Mouse (Mus musculus): ENCODE measurements at regions not wholly inside any gene's neighbourhood (a gene's known extent, or its start where the extent isn't known, plus 50 kb on each side); places are given as distances from the start of the nearest gene placed in this dataset.

- H3K9me3 ChIP-seq (ENCODE audit: low read length), result no peaks in the 10 kb centered on the region
- no peak overlapping the region for H3K9ac ChIP-seq (replicated peaks; ENCODE audit: low read depth)
- TF ChIP-seq EP300 (IDR thresholded peaks at IDR 0.05), result 0 out of 2 replicates have a peak, but pooled peaks have one; percentile 8
- no peak for TF ChIP-seq CTCF (IDR thresholded peaks at IDR 0.05)
- 49% methylated on average over 4 of the region's 4 CpGs for WGBS
- DNase-seq (ENCODE audit: low spot score) (no peak), ATAC-seq (peak; percentile 19; the same call in 1 of the 2 replicates)
- no peak overlapping the region for H3K27ac ChIP-seq (ENCODE audit: low read length)
- no peak overlapping the region for H3K4me2 ChIP-seq (replicated peaks; ENCODE audit: low read depth, low read length)
- H3K36me3 ChIP-seq (ENCODE audit: insufficient read depth, low read length), result no peaks in the 10 kb centered on the region
- no peaks in the 10 kb centered on the region for H3K4me1 ChIP-seq (ENCODE audit: insufficient read depth, low read depth, low read length)
- H3K4me3 ChIP-seq (ENCODE audit: low read depth, low read length), result no peak overlapping the region
- no peaks in the 10 kb centered on the region for H3K27me3 ChIP-seq (replicated peaks; ENCODE audit: insufficient read depth, low read length)
Observed at GRCm38 (mm10) chr1:138343451-138343850, 69.9 kb downstream of the Atp6v1g3 start.

DNA sequence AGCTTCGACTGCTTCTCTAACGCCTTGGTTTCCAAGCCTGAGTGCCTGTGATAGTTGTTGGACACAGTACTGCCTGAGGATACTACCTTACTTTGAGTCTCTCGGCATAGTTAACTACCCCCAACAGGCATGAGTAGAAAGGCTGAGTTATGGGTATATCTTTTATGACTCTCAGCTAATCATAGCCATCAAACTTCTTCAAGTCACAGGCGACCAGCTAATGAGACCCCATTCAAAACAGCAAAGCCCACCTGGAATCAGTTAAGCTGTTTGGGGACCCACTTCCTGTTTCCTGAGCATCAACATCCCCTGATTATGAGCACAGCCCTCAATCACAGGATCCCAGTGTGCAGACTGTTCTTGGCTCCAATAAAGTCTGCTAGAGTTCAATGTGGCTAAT, 71.4 kb downstream of the Atp6v1g3 start:
- no peak for TF ChIP-seq EP300 (IDR thresholded peaks at IDR 0.05)
- no peak for TF ChIP-seq CTCF (IDR thresholded peaks at IDR 0.05)
- Histone ChIP-seq H3K27me3 (replicated peaks; ENCODE audit: insufficient read depth, low read length) (no peaks in the 10 kb centered on the region), H3K36me3 (ENCODE audit: insufficient read depth, low read length) (no peaks in the 10 kb centered on the region), H3K4me1 (ENCODE audit: insufficient read depth, low read depth, low read length) (no peaks in the 10 kb centered on the region), H3K9ac (replicated peaks; ENCODE audit: low read depth) (no peak overlapping the region), H3K9me3 (ENCODE audit: low read length) (no peaks in the 10 kb centered on the region), H3K4me3 (ENCODE audit: low read depth, low read length) (no peak overlapping the region), H3K4me2 (replicated peaks; ENCODE audit: low read depth, low read length) (no peak overlapping the region), H3K27ac (ENCODE audit: low read length) (no peak overlapping the region)
- WGBS, result 84% methylated on average over 4 of the region's 4 CpGs
- no peak for ATAC-seq
- DNase-seq (ENCODE audit: low spot score), result no peak

DNA sequence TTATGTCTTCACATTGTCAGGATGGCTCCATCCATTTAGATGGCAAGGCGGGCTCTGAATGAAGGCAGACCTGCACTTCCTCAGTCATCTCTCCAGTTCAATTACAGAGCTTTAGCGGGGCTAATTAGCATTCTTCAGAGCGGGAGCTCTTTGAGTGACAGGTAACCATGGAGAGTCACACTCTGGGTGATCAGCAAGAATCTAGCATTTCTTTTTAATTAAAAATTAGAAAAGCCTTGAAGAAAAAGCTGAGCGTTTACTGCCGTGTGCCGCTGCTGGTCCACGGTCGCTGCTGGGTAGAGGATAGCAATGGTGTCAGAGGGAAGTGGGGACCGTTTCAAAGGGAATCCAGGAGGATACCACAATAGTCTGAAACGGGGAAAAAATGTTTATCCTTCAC, 72.5 kb downstream of the Atp6v1g3 start:
- TF ChIP-seq EP300 (IDR thresholded peaks at IDR 0.05) (no peak), CTCF (IDR thresholded peaks at IDR 0.05) (no peak)
- Histone ChIP-seq H3K4me2 (replicated peaks; ENCODE audit: low read depth, low read length) (no peak overlapping the region), H3K9ac (replicated peaks; ENCODE audit: low read depth) (no peak overlapping the region), H3K27ac (ENCODE audit: low read length) (no peak overlapping the region), H3K4me1 (ENCODE audit: insufficient read depth, low read depth, low read length) (no peaks in the 10 kb centered on the region), H3K36me3 (ENCODE audit: insufficient read depth, low read length) (no peaks in the 10 kb centered on the region), H3K4me3 (ENCODE audit: low read depth, low read length) (no peak overlapping the region), H3K9me3 (ENCODE audit: low read length) (no peaks in the 10 kb centered on the region), H3K27me3 (replicated peaks; ENCODE audit: insufficient read depth, low read length) (no peaks in the 10 kb centered on the region)
- no peak for ATAC-seq
- 62% methylated on average over 10 of the region's 10 CpGs for WGBS
- no peak for DNase-seq (ENCODE audit: low spot score)

DNA sequence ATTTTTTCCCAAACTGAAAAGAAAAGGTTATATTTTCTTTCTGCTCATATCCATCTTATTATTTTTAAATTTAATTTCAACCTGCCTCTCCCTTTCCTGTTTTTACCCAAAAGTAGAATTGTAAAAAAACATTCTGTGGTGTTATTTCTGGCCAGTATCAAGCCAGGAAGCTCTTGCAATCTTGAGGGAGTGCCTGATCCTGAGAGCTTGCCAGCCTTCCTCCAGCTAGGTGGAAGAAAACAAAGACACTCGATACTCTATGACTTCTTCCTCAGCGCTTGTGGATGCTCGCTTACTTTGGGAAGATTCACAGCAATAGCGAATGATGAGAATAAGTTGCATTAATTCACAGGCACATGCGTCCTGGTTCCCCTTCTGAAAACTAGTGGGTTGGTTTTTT, 73.4 kb downstream of the Atp6v1g3 start:
- H3K9ac ChIP-seq (replicated peaks; ENCODE audit: low read depth), result no peak overlapping the region
- 74% methylated on average over 5 of the region's 5 CpGs for WGBS
- H3K4me3 ChIP-seq (ENCODE audit: low read depth, low read length), result no peak overlapping the region
- no peak for ATAC-seq
- H3K4me2 ChIP-seq (replicated peaks; ENCODE audit: low read depth, low read length), result no peak overlapping the region
- H3K27me3 ChIP-seq (replicated peaks; ENCODE audit: insufficient read depth, low read length), result no peaks in the 10 kb centered on the region
- DNase-seq (ENCODE audit: low spot score), result no peak
- no peak overlapping the region for H3K27ac ChIP-seq (ENCODE audit: low read length)
- TF ChIP-seq CTCF (IDR thresholded peaks at IDR 0.05), result no peak
- TF ChIP-seq EP300 (IDR thresholded peaks at IDR 0.05), result no peak
- no peaks in the 10 kb centered on the region for H3K9me3 ChIP-seq (ENCODE audit: low read length)
- no peaks in the 10 kb centered on the region for H3K4me1 ChIP-seq (ENCODE audit: insufficient read depth, low read depth, low read length)
- H3K36me3 ChIP-seq (ENCODE audit: insufficient read depth, low read length), result no peaks in the 10 kb centered on the region

- no peaks in the 10 kb centered on the region for H3K4me1 ChIP-seq (ENCODE audit: insufficient read depth, low read depth, low read length)
- H3K9ac ChIP-seq (replicated peaks; ENCODE audit: low read depth), result no peak overlapping the region
- no peaks in the 10 kb centered on the region for H3K9me3 ChIP-seq (ENCODE audit: low read length)
- peak; percentile 52 for DNase-seq (ENCODE audit: low spot score)
- no peaks in the 10 kb centered on the region for H3K36me3 ChIP-seq (ENCODE audit: insufficient read depth, low read length)
- H3K4me2 ChIP-seq (replicated peaks; ENCODE audit: low read depth, low read length), result no peak overlapping the region
- TF ChIP-seq CTCF (IDR thresholded peaks at IDR 0.05), result no peak
- no peak for TF ChIP-seq EP300 (IDR thresholded peaks at IDR 0.05)
- H3K4me3 ChIP-seq (ENCODE audit: low read depth, low read length), result no peak overlapping the region
- no peak overlapping the region for H3K27ac ChIP-seq (ENCODE audit: low read length)
- 51% methylated on average over 6 of the region's 6 CpGs for WGBS
- H3K27me3 ChIP-seq (replicated peaks; ENCODE audit: insufficient read depth, low read length), result no peaks in the 10 kb centered on the region
- ATAC-seq, result peak; percentile 44; the same call in 1 of the 2 replicates
Observed at GRCm38 (mm10) chr1:138348447-138348846, 74.9 kb downstream of the Atp6v1g3 start.

- ATAC-seq (no peak), DNase-seq (ENCODE audit: low spot score) (no peak)
- H3K9ac ChIP-seq (replicated peaks; ENCODE audit: low read depth), result no peak overlapping the region
- H3K27ac ChIP-seq (ENCODE audit: low read length), result no peak overlapping the region
- no peaks in the 10 kb centered on the region for H3K36me3 ChIP-seq (ENCODE audit: insufficient read depth, low read length)
- no peaks in the 10 kb centered on the region for H3K9me3 ChIP-seq (ENCODE audit: low read length)
- H3K4me3 ChIP-seq (ENCODE audit: low read depth, low read length), result no peak overlapping the region
- no peaks in the 10 kb centered on the region for H3K27me3 ChIP-seq (replicated peaks; ENCODE audit: insufficient read depth, low read length)
- H3K4me2 ChIP-seq (replicated peaks; ENCODE audit: low read depth, low read length), result no peak overlapping the region
- no peaks in the 10 kb centered on the region for H3K4me1 ChIP-seq (ENCODE audit: insufficient read depth, low read depth, low read length)
- 62% methylated on average over 2 of the region's 2 CpGs for WGBS
- TF ChIP-seq EP300 (IDR thresholded peaks at IDR 0.05), result no peak
- no peak for TF ChIP-seq CTCF (IDR thresholded peaks at IDR 0.05)
Observed at GRCm38 (mm10) chr1:138349099-138349498, 75.6 kb downstream of the Atp6v1g3 start.

DNA sequence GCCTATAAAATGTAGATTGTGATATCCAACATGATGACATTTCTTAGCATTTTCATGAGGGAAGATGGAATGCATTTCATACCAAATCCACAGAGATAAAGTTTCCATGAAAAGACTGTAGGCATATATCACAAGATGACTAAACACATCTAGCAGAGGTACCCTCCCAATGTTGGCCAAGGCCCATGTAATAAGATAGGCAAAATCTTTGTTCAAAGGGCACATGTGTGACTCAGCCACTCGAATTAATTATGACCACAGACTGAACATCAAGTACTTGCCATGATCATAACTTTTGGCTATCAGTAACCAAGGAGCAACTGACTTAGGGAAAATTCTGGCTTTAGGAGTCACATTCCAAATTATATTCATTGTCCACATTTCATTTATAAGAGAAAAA, 82.9 kb downstream of the Atp6v1g3 start:
- no peaks in the 10 kb centered on the region for H3K4me1 ChIP-seq (ENCODE audit: insufficient read depth, low read depth, low read length)

More for the DNA sequence above, 82.9 kb downstream of the Atp6v1g3 start:
- ATAC-seq, result no peak
- DNase-seq (ENCODE audit: low spot score), result no peak
- Histone ChIP-seq H3K27me3 (replicated peaks; ENCODE audit: insufficient read depth, low read length) (no peaks in the 10 kb centered on the region), H3K4me3 (ENCODE audit: low read depth, low read length) (no peak overlapping the region), H3K36me3 (ENCODE audit: insufficient read depth, low read length) (no peaks in the 10 kb centered on the region), H3K9me3 (ENCODE audit: low read length) (no peaks in the 10 kb centered on the region), H3K4me2 (replicated peaks; ENCODE audit: low read depth, low read length) (no peak overlapping the region), H3K9ac (replicated peaks; ENCODE audit: low read depth) (no peak overlapping the region), H3K27ac (ENCODE audit: low read length) (no peak overlapping the region)
- no peak for TF ChIP-seq EP300 (IDR thresholded peaks at IDR 0.05)
- no peak for TF ChIP-seq CTCF (IDR thresholded peaks at IDR 0.05)
- 44% methylated on average over 1 of the region's 1 CpGs for WGBS
